Mouse (Mus musculus) neural tube, postnatal 0 days (tissue): ENCODE data around the gene Olfr814. TPM values are rescaled to one million over a fixed set of nuclear protein-coding genes. Genes with fewer than 3 reads are reported as not detected.

Source experiments
- polyA plus RNA-seq: library from polyadenylated mRNA; unstranded; fragments of >200 nt; fragmentation: Nextera tagmentation; extraction: Ambion mirVana; gene quantifications from 2 replicates; pipeline ENCODE4 v1.2.1, GENCODE M21; 2015

The Olfr814 gene
- not detected in 2 replicates for polyA plus RNA-seq

DNA sequence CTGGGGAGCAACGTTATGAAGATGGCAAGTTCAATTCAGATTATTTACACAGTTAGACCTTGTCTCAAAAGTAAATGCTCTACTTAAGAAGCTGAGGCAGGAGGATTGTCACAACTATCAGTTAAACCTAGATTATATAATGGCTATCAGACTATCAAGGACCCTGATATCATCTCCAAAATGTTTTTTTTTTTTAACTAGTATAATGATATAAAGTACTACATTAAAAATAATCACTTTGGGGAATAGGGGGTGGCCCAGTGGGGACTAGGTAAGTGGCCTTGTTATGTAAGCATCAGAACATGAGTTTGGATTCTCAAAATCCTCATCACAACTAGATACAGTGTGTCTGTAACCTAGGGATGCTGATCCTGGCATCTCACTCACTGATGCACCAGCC is at the start of gene Olfr814:
Gene Olfr814, minus strand, starts transcription at position 101 of the 400 bp plus-strand sequence.

DNA sequence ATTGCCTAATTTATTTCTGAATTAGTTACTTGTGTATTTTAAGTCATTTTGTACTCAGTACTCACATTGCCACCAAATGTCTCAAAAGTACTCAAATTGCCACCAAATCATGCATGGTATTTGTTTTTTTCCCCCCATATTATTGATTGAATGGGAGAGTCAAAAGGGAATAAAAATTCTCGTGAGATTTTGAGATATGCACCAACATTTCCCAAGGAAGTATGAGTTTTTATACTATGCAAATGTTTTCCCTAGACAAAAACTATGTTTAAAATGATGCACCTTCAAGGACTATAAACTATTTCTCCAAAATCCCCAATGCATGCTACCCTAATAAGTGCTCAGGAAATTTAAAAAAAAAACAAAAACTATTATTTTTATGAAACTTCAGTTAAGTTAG is 35.8 kb upstream of the Olfr814 start, which contains the start of gene Olfr816:
Gene Olfr816, minus strand, starts transcription at position 101 of the 400 bp plus-strand sequence.

DNA sequence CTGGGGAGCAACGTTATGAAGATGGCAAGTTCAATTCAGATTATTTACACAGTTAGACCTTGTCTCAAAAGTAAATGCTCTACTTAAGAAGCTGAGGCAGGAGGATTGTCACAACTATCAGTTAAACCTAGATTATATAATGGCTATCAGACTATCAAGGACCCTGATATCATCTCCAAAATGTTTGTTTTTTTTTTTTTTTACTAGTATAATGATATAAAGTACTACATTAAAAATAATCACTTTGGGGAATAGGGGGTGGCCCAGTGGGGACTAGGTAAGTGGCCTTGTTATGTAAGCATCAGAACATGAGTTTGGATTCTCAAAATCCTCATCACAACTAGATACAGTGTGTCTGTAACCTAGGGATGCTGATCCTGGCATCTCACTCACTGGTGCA is 26.1 kb upstream of the Olfr814 start, which contains the start of gene Olfr815:
Gene Olfr815, minus strand, starts transcription at position 101 of the 400 bp plus-strand sequence.

DNA sequence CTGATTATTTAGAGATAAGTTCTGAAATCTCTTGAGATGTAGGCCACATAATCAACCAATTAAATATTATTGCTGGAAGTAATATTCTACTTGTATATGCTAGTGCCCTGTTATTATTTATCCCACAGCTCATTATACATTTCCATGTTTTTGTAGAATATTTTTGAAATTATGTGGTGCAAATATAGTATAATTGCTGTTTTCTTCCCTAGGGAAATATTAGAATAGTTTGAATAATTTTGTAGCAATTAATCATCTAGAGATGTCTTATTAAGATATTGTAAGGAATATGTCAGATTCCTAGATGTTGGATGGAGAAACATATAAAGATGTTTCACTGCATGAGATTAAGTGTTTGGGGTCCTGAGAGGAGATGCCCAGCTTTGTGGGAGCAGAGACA is 24.6 kb downstream of the Olfr814 start, which contains the start of gene Olfr813:
Gene Olfr813, plus strand, starts transcription at position 301 of the 400 bp plus-strand sequence.

DNA sequence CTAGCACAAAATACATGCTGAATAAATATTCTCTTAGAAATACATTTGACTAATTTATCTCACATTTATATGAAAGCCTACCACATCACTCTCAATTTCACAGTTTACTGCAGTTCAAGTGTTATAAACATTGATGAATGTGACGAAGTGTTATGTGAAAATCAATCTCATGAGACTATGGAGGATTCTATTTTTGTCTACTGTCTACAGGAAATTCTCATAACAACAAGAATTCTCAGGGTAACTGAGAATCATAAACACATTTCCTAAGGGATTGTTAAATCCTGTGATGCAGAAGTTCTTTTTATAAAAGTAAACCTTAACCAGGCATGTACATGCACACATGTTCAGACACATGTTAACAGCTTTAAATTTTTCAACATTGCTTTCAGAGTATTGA is 33.7 kb downstream of the Olfr814 start, which contains the start of gene Olfr812:
Gene Olfr812, minus strand, starts transcription at position 101 of the 400 bp plus-strand sequence.

Other genes starting within 250 kb of the Olfr814 start
- not detected in 2 replicates for gene Olfr799, start 242.4 kb downstream of the Olfr814 start, polyA plus RNA-seq
- gene Olfr800, start 222.2 kb downstream of the Olfr814 start, polyA plus RNA-seq, result not detected in 2 replicates
- not detected in 2 replicates for gene Olfr801, start 206.0 kb downstream of the Olfr814 start, polyA plus RNA-seq
- gene Olfr802, start 191.7 kb downstream of the Olfr814 start, polyA plus RNA-seq, result 0.04 and 0.08 TPM in 2 replicates
- not detected in 2 replicates for gene Olfr803, start 185.6 kb downstream of the Olfr814 start, polyA plus RNA-seq
- gene Olfr804, start 176.6 kb downstream of the Olfr814 start, polyA plus RNA-seq, result not detected in 2 replicates
- not detected in 2 replicates for gene Olfr805, start 150.5 kb downstream of the Olfr814 start, polyA plus RNA-seq
- not detected in 2 replicates for gene Olfr806, start 137.9 kb downstream of the Olfr814 start, polyA plus RNA-seq
- not detected in 2 replicates for gene Olfr807, start 122.1 kb downstream of the Olfr814 start, polyA plus RNA-seq
- gene Olfr808, start 114.4 kb downstream of the Olfr814 start, polyA plus RNA-seq, result not detected in 2 replicates
- not detected in 2 replicates for gene Olfr809, start 105.2 kb downstream of the Olfr814 start, polyA plus RNA-seq
- not detected in 2 replicates for gene Olfr810, start 84.9 kb downstream of the Olfr814 start, polyA plus RNA-seq
- not detected in 2 replicates for gene Olfr811, start 75.5 kb downstream of the Olfr814 start, polyA plus RNA-seq
- not detected in 2 replicates for gene Olfr812, start 33.8 kb downstream of the Olfr814 start, polyA plus RNA-seq
- gene Olfr813, start 24.5 kb downstream of the Olfr814 start, polyA plus RNA-seq, result not detected in 2 replicates
- gene Olfr815, start 26.0 kb upstream of the Olfr814 start, polyA plus RNA-seq, result not detected in 2 replicates
- not detected in 2 replicates for gene Olfr816, start 35.7 kb upstream of the Olfr814 start, polyA plus RNA-seq
- not detected in 2 replicates for gene Olfr818, start 69.2 kb upstream of the Olfr814 start, polyA plus RNA-seq
- gene Olfr819, start 87.4 kb upstream of the Olfr814 start, polyA plus RNA-seq, result not detected in 2 replicates
- not detected in 2 replicates for gene Olfr247, start 96.3 kb upstream of the Olfr814 start, polyA plus RNA-seq
- not detected in 2 replicates for gene Gm10310, start 105.2 kb upstream of the Olfr814 start, polyA plus RNA-seq
- not detected in 2 replicates for gene Olfr820, start 132.8 kb upstream of the Olfr814 start, polyA plus RNA-seq
- gene Olfr821, start 150.5 kb upstream of the Olfr814 start, polyA plus RNA-seq, result not detected in 2 replicates
- gene Olfr822, start 191.4 kb upstream of the Olfr814 start, polyA plus RNA-seq, result not detected in 2 replicates
- gene Olfr823, start 235.5 kb upstream of the Olfr814 start, polyA plus RNA-seq, result not detected in 2 replicates